Mouse (Mus musculus) ES-Bruce4 (cell line): Measurements from ENCODE around the gene Shank2. TPM values are rescaled to one million over a fixed set of nuclear protein-coding genes. Genes with fewer than 3 reads are reported as not detected.

Experiments
- H3K27ac ChIP-seq: 2 replicates; pipeline ENCODE4 v1.5.1; 2012; ENCODE audit warnings: low read length, inconsistent platforms; ENCODE audit not compliant: insufficient read depth
- H3K27me3 ChIP-seq: 2 replicates; pipeline ENCODE4 v1.6.1; 2012; ENCODE audit warnings: mild to moderate bottlenecking, low read length, inconsistent platforms; ENCODE audit not compliant: control insufficient read depth, poor library complexity, insufficient read depth, severe bottlenecking
- H3K36me3 ChIP-seq: 2 replicates; pipeline ENCODE4 v1.6.1; 2012; ENCODE audit warnings: inconsistent platforms, mild to moderate bottlenecking, low read length, moderate library complexity; ENCODE audit not compliant: control insufficient read depth, poor library complexity, insufficient read depth, severe bottlenecking
- H3K4me1 ChIP-seq: one replicate; pipeline ENCODE4 v1.8.1; 2011; ENCODE audit warnings: low read length; ENCODE audit not compliant: control insufficient read depth, insufficient read depth
- H3K4me3 ChIP-seq: 2 replicates; pipeline ENCODE4 v1.5.1; 2011; ENCODE audit warnings: low read depth, mild to moderate bottlenecking, low read length
- H3K9ac ChIP-seq: 2 replicates; pipeline ENCODE4 v1.6.1; 2012; ENCODE audit warnings: low read depth, mild to moderate bottlenecking, inconsistent platforms; ENCODE audit not compliant: poor library complexity, severe bottlenecking
- H3K9me3 ChIP-seq: replicated peaks from 2 replicates; pipeline ENCODE4 v1.6.1; 2012; ENCODE audit warnings: mild to moderate bottlenecking, low read length, inconsistent platforms; ENCODE audit not compliant: control insufficient read depth, poor library complexity, insufficient read depth, severe bottlenecking
- CTCF ChIP-seq: IDR thresholded peaks from one replicate; pipeline ENCODE4 v1.8.1; 2011; ENCODE audit warnings: low read depth, low read length
- EP300 ChIP-seq: IDR thresholded peaks from 2 replicates; pipeline ENCODE4 v1.6.1; 2011; ENCODE audit warnings: low read depth, low read length; ENCODE audit not compliant: insufficient read depth
- POLR2A ChIP-seq: IDR thresholded peaks from one replicate; pipeline ENCODE4 v1.8.1; 2011; ENCODE audit warnings: low read length; ENCODE audit not compliant: insufficient read depth
- polyA plus RNA-seq: library from polyadenylated mRNA; stranded (reverse); fragments of >200 nt; gene quantifications from 2 replicates; pipeline ENCODE4 v1.2.4, GENCODE M21; 2011; ENCODE audit warnings: low read depth; ENCODE audit not compliant: missing spikeins, insufficient read depth, insufficient read length

Gene Shank2
- polyA plus RNA-seq, 1 experiment = 0.72 TPM

- Histone ChIP-seq H3K9me3 (no peaks in the 10 kb centered on the region), H3K4me1 (no peaks in the 10 kb centered on the region), H3K27ac (no peak overlapping the region), H3K27me3 (no peaks in the 10 kb centered on the region), H3K36me3 (no peaks in the 10 kb centered on the region), H3K4me3 (no peak overlapping the region), H3K9ac (no peak overlapping the region)
- peak; percentile 74 for TF ChIP-seq CTCF
- TF ChIP-seq POLR2A = no peak
- TF ChIP-seq EP300 = no peak
These were observed 54.2 kb downstream of the Shank2 start for GRCm38 (mm10) chr7:144055702-144056531.

DNA sequence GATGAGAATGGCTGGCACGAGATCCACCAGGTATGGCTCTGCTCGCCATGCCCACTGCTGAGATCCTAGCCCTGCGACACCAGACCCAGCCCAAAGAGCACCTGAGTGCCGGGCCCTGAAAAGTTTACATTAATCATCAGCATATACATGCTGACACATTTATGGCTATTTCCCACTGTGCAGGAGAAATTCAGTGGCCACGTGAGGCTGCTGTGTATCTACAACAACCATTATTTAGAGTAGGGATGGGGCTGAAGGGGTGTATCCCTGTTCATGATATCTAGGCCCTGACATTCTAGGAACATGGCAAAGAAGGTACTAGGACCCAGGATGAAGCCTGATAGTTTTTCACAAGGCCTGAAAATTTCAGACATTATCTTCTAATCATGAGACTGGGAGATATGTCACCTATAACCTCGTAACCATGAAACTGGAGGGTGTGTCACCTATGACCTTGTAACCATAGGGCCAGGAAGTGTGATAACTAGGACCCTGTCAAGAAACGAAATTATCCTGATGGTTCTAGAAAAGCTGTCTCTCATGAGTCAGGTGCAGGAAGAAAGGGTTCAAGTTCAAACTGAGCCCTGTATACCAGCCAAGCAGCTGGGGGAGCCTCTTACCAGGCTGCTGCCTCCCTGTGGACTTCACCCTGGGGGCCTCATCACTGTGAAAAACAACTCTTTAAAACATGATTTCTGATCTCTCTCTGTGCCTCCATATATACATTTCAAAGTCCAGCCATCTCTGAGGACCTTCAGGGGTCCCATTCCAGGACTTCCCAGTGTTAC lies 68.6 kb downstream of the Shank2 start:
- Histone ChIP-seq H3K4me1 (no peaks in the 10 kb centered on the region), H3K27ac (no peak overlapping the region), H3K4me3 (no peak overlapping the region), H3K9ac (no peak overlapping the region), H3K36me3 (no peaks in the 10 kb centered on the region), H3K9me3 (no peaks in the 10 kb centered on the region), H3K27me3 (no peaks in the 10 kb centered on the region)
- TF ChIP-seq CTCF = no peak
- no peak for TF ChIP-seq EP300
- TF ChIP-seq POLR2A = no peak

- TF ChIP-seq POLR2A (no peak), CTCF (peak; percentile 8), EP300 (no peak)
- no peak overlapping the region for H3K9ac ChIP-seq
- H3K4me3 ChIP-seq = no peak overlapping the region
- H3K9me3 ChIP-seq = no peaks in the 10 kb centered on the region
- H3K27ac ChIP-seq = no peak overlapping the region
- no peaks in the 10 kb centered on the region for H3K36me3 ChIP-seq
- H3K4me1 ChIP-seq = no peaks in the 10 kb centered on the region
- H3K27me3 ChIP-seq = no peaks in the 10 kb centered on the region
These were observed 70.5 kb downstream of the Shank2 start for GRCm38 (mm10) chr7:144072219-144072618.

DNA sequence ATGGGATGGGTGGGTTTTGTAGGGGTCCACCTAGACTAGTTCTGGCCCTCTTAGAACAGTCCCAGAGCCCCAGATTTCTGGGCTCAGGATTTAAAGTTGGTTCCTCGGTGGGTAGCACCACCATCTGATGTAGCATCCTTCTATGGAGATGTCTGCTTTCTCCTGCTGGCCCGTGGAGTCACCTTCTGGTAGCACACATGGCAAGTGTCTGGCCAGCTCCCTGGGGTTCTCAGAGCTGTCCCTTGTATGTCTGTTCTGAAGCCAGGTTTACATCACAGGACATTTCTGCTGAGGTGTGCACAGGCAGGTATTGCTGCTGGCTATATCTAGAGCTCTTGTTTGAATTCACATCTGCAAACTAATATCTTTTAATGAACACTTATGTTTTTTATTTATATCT lies 71.1 kb downstream of the Shank2 start:
- TF ChIP-seq POLR2A = no peak
- no peak for TF ChIP-seq CTCF
- no peak for TF ChIP-seq EP300
- no peaks in the 10 kb centered on the region for H3K4me1 ChIP-seq
- H3K27ac ChIP-seq = no peak overlapping the region
- H3K27me3 ChIP-seq = no peaks in the 10 kb centered on the region
- no peaks in the 10 kb centered on the region for H3K36me3 ChIP-seq
- H3K9ac ChIP-seq = no peak overlapping the region
- no peaks in the 10 kb centered on the region for H3K9me3 ChIP-seq
- H3K4me3 ChIP-seq = no peak overlapping the region

DNA sequence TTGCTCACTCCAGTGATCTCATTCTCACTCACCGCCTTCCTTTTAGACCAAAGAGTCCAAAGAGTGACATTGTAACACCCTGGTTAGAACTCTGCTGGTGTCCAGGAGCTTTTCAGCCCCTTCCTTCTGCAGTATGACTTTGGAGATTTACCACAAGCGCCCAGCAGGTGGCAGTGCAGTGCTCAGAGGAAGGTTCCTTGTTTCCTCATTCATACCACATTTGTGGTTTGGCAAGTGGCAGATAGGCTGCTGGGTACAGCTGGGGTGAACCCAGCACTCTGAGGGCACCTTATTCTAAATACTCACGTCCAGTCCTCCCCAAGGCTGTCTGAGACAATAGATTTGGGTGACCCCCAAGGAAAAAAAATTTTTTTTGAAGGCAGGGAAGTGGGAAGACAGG lies 73.0 kb downstream of the Shank2 start:
- H3K4me3 ChIP-seq = no peak overlapping the region
- H3K27me3 ChIP-seq = no peaks in the 10 kb centered on the region
- no peak overlapping the region for H3K27ac ChIP-seq
- H3K9me3 ChIP-seq = no peaks in the 10 kb centered on the region
- TF ChIP-seq CTCF (peak; percentile 77), EP300 (no peak), POLR2A (no peak)
- H3K4me1 ChIP-seq = no peaks in the 10 kb centered on the region
- no peak overlapping the region for H3K9ac ChIP-seq
- no peaks in the 10 kb centered on the region for H3K36me3 ChIP-seq

DNA sequence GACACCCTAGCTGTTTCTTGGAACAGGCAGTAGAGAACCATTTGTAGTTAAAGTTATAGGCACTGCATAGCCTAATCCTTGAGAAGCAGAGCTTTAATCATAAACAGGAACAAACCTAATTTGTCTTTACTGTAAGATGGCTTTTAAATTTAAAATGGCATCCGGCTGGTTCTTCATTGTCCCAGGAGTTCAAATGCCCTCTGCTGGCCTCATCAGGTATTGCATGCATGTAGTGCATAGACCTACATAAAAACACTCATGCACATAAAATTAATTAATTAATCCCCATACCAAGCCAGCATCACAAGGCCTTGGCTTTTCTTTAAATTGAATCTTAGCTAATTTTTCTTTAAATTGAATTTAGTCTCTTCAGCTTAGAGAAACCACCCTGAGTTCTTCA lies 76.9 kb downstream of the Shank2 start:
- Histone ChIP-seq H3K9me3 (no peaks in the 10 kb centered on the region), H3K27ac (no peak overlapping the region), H3K9ac (no peak overlapping the region), H3K4me3 (no peak overlapping the region), H3K27me3 (no peaks in the 10 kb centered on the region), H3K4me1 (no peaks in the 10 kb centered on the region), H3K36me3 (no peaks in the 10 kb centered on the region)
- no peak for TF ChIP-seq EP300
- TF ChIP-seq CTCF = no peak
- no peak for TF ChIP-seq POLR2A
